Mouse (Mus musculus): Measurements from ENCODE around the gene Snapc2. TPM values are rescaled to one million over a fixed set of nuclear protein-coding genes. Genes with fewer than 3 reads are reported as not detected.
A peak's percentile ranks its signal among the peaks of the same experiment; 100 is the strongest.

Gene Snapc2
- 63.8 and 68.4 TPM in 2 replicates for polyA plus RNA-seq (2015; fragmentation: Nextera tagmentation; extraction: Ambion mirVana)

- peak within 1 kb of the TSS; percentile 79 for H3K4me3 ChIP-seq
- no peaks in the 10 kb centered on the region for H3K27me3 ChIP-seq
- H3K36me3 ChIP-seq = peaks cover 43% of the 10 kb centered on the region
- H3K9me3 ChIP-seq = no peaks in the 10 kb centered on the region
- H3K4me2 ChIP-seq (replicated peaks) = peak within 1 kb of the TSS; percentile 83
- H3K4me1 ChIP-seq = peaks cover 55% of the 10 kb centered on the region
- peak within 1 kb of the TSS; percentile 91 for H3K27ac ChIP-seq
- peak within 1 kb of the TSS; percentile 88 for H3K9ac ChIP-seq
- peak; percentile 90 for ATAC-seq (ENCODE audit: low FRiP score, low read depth)
- under 1% methylated on average over 69 of the region's 69 CpGs for WGBS
Observed at GRCm38 (mm10) chr8:4252934-4253841, at the start of gene Snapc2. Gene Snapc2 (plus strand): TSS chr8:4253080.

- 0 out of 2 replicates have a peak, but pooled peaks cover 4% of the 10 kb centered on the region for H3K9me3 ChIP-seq
- H3K4me2 ChIP-seq (replicated peaks) = peak overlapping the region; percentile 45
- H3K4me1 ChIP-seq = peaks cover 19% of the 10 kb centered on the region
- 15% methylated on average over 38 of the region's 38 CpGs for WGBS
- H3K27ac ChIP-seq = no peak overlapping the region
- no peak for ATAC-seq (ENCODE audit: low FRiP score, low read depth)
- H3K36me3 ChIP-seq = peaks cover 54% of the 10 kb centered on the region
- H3K4me3 ChIP-seq = peak overlapping the region; percentile 8
- peaks cover 59% of the 10 kb centered on the region for H3K27me3 ChIP-seq
- H3K9ac ChIP-seq = peak overlapping the region; percentile 9; the same call in 1 of the 2 replicates
Observed at GRCm38 (mm10) chr8:4205246-4206123, 47.4 kb upstream of the Snapc2 start.

GRCm38 (mm10) chr8:4206182-4207015, 46.5 kb upstream of the Snapc2 start:
- ATAC-seq (ENCODE audit: low FRiP score, low read depth) = peak; percentile 29; the same call in 1 of the 2 replicates
- Histone ChIP-seq H3K27ac (no peak overlapping the region), H3K4me2 (replicated peaks) (peak overlapping the region; percentile 45), H3K4me3 (peak overlapping the region; percentile 8), H3K4me1 (peaks cover 19% of the 10 kb centered on the region), H3K36me3 (peaks cover 53% of the 10 kb centered on the region), H3K9ac (peak overlapping the region; percentile 53), H3K27me3 (peaks cover 62% of the 10 kb centered on the region), H3K9me3 (0 out of 2 replicates have a peak, but pooled peaks cover 4% of the 10 kb centered on the region)
- 10% methylated on average over 43 of the region's 44 CpGs for WGBS

DNA sequence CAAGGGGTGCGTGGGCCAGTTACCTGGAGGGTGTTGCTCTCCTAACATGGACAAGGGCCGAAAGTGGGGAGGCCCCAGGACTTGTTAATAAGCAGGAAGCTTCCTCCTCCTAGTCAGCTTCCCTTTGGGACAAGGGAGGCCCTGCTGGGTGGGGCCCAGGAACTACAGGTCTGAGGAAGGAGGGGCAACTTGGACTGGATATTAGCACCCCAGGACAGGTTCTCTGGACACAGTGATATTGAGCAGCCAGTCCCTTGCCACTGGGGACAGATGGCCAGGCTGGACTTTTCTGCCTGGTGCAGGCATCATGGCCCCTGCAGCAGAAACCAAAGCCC, 45.9 kb upstream of the Snapc2 start:
- peaks cover 53% of the 10 kb centered on the region for H3K36me3 ChIP-seq
- no peak overlapping the region for H3K9ac ChIP-seq
- H3K27ac ChIP-seq = no peak overlapping the region
- H3K4me2 ChIP-seq (replicated peaks) = peak overlapping the region; percentile 45; the same call in 1 of the 2 replicates
- 48% methylated on average over 2 of the region's 2 CpGs for WGBS
- peaks cover 62% of the 10 kb centered on the region for H3K27me3 ChIP-seq
- peak; percentile 10; the same call in 1 of the 2 replicates for ATAC-seq (ENCODE audit: low FRiP score, low read depth)
- H3K4me3 ChIP-seq = no peak overlapping the region
- H3K4me1 ChIP-seq = peaks cover 19% of the 10 kb centered on the region
- 0 out of 2 replicates have a peak, but pooled peaks cover 4% of the 10 kb centered on the region for H3K9me3 ChIP-seq

GRCm38 (mm10) chr8:4211097-4211496, 41.8 kb upstream of the Snapc2 start:
- 82% methylated on average over 6 of the region's 6 CpGs for WGBS
- Histone ChIP-seq H3K27ac (no peak overlapping the region), H3K4me3 (no peak overlapping the region), H3K4me1 (peaks cover 34% of the 10 kb centered on the region), H3K9ac (no peak overlapping the region), H3K27me3 (peaks cover 62% of the 10 kb centered on the region), H3K4me2 (replicated peaks) (no peak overlapping the region), H3K36me3 (peaks cover 23% of the 10 kb centered on the region), H3K9me3 (0 out of 2 replicates have a peak, but pooled peaks cover 4% of the 10 kb centered on the region)
- no peak for ATAC-seq (ENCODE audit: low FRiP score, low read depth)

DNA sequence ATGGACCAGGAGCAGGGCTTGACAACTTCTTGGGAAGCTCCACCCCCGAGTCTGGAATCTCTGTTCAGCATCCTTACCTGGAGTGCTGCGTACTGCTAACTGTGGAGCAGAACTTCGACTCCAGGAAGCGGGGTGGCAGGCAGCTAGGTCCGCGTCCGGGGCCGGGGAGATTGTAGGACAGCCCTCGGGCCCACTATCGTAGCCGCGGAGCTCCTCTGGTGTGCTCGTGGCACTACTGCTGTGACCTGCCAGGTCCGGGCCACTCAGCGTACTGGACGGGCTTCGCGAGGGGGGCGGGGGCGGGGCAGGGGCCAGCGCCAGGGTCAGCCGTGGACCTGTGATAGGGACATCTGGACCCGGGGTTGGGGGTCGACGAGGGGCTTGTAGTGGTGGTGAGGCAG, 40.1 kb upstream of the Snapc2 start:
- peak overlapping the region; percentile 95 for H3K4me2 ChIP-seq (replicated peaks)
- H3K4me3 ChIP-seq = peak overlapping the region; percentile 51
- H3K4me1 ChIP-seq = peaks cover 37% of the 10 kb centered on the region
- peak; percentile 29; the same call in 1 of the 2 replicates for ATAC-seq (ENCODE audit: low FRiP score, low read depth)
- H3K9ac ChIP-seq = peak overlapping the region; percentile 63
- peaks cover 63% of the 10 kb centered on the region for H3K27me3 ChIP-seq
- H3K9me3 ChIP-seq = 0 out of 2 replicates have a peak, but pooled peaks cover 4% of the 10 kb centered on the region
- no peak overlapping the region for H3K27ac ChIP-seq
- WGBS = 1% methylated on average over 25 of the region's 25 CpGs
- H3K36me3 ChIP-seq = peaks cover 15% of the 10 kb centered on the region

GRCm38 (mm10) chr8:4213210-4214005, 39.5 kb upstream of the Snapc2 start:
- H3K27me3 ChIP-seq = peaks cover 64% of the 10 kb centered on the region
- peak; percentile 69 for ATAC-seq (ENCODE audit: low FRiP score, low read depth)
- peak overlapping the region; percentile 51 for H3K4me3 ChIP-seq
- peaks cover 15% of the 10 kb centered on the region for H3K36me3 ChIP-seq
- peaks cover 4% of the 10 kb centered on the region; the same call in 1 of the 2 replicates for H3K9me3 ChIP-seq
- peaks cover 37% of the 10 kb centered on the region for H3K4me1 ChIP-seq
- peak overlapping the region; percentile 63 for H3K9ac ChIP-seq
- peak overlapping the region; percentile 95 for H3K4me2 ChIP-seq (replicated peaks)
- peak overlapping the region; percentile 44; the same call in 1 of the 2 replicates for H3K27ac ChIP-seq
- WGBS = 2% methylated on average over 18 of the region's 18 CpGs

DNA sequence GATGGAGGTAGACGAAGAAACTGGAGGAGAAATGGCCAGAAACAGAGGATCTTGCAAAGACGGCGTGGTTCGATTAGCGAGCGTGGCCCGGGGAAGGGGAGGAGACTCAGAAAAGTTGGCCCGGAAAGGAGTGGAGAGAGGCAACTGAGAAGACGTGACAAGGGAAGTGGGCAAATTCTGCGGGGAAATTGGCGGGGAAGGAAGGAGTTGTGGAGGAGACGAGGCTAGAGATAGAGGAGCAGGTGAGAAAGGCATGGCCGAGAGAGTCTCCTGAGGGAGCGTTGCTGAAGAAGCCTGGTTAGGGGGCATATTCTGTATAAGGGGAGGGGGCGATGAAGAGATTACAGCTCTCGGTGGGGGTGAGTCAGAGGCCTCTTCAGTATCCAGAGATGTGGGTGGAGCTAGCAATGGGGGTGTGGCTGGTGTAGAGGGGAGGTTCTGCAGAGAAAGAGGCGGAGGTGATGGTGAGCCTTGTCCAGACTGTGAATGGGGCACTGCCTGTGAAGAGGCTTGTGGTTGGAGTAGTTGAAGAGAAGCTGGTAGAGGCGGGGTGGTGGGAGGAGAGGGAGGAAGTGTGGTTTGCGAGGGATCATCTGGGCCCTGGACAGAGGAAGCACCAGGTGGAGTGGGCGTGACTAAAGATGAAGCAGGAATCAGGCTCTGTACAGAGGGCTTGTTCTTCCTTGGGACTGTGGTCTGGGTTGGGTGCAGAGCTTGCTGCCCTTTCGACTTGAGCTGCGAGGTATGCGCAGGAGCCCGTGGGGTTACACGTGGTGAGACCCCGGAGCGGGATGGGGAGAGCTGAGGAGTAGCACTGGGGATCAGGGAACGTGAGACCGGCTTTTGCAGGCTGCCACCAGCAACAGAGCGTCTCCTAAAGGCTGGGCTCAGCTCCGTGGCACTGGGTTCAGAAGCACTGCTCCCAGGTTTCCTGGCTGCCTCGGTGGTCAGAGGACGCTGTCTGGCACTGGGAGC, 38.6 kb upstream of the Snapc2 start:
- peak overlapping the region; percentile 44; the same call in 1 of the 2 replicates for H3K27ac ChIP-seq

GRCm38 (mm10) chr8:4216296-4216695, 36.6 kb upstream of the Snapc2 start:
- H3K27ac ChIP-seq = no peak overlapping the region
- H3K4me2 ChIP-seq (replicated peaks) = peak overlapping the region; percentile 91
- peak overlapping the region; percentile 61; the same call in 1 of the 2 replicates for H3K9ac ChIP-seq
- peaks cover 37% of the 10 kb centered on the region for H3K4me1 ChIP-seq
- ATAC-seq (ENCODE audit: low FRiP score, low read depth) = no peak
- H3K9me3 ChIP-seq = no peaks in the 10 kb centered on the region; the same call in 1 of the 2 replicates
- no peaks in the 10 kb centered on the region for H3K36me3 ChIP-seq
- WGBS = 4% methylated on average over 18 of the region's 18 CpGs
- peaks cover 61% of the 10 kb centered on the region for H3K27me3 ChIP-seq
- peak overlapping the region; percentile 52 for H3K4me3 ChIP-seq

More for the DNA sequence above, 38.6 kb upstream of the Snapc2 start:
- H3K9me3 ChIP-seq = peaks cover 3% of the 10 kb centered on the region; the same call in 1 of the 2 replicates
- peak overlapping the region; percentile 63 for H3K9ac ChIP-seq
- peak overlapping the region; percentile 51 for H3K4me3 ChIP-seq
- H3K4me1 ChIP-seq = peaks cover 37% of the 10 kb centered on the region
- WGBS = 7% methylated on average over 33 of the region's 33 CpGs
- ATAC-seq (ENCODE audit: low FRiP score, low read depth) = peak; percentile 66
- peaks cover 66% of the 10 kb centered on the region for H3K27me3 ChIP-seq
- H3K4me2 ChIP-seq (replicated peaks) = peak overlapping the region; percentile 95
- peaks cover 12% of the 10 kb centered on the region for H3K36me3 ChIP-seq

Data from limb, embryonic 13.5 days (tissue).